Mouse (Mus musculus) heart, adult 8-10 months (tissue): Measurements from ENCODE around the gene Spata17. TPM values are rescaled to one million over a fixed set of nuclear protein-coding genes. Genes with fewer than 3 reads are reported as not detected.

Source experiments
- DNase-seq: peaks from one replicate; pipeline ENCODE4 v3.0.0; 2022; ENCODE audit warnings: low spot score
- total RNA-seq, 4 experiments: library from RNA; stranded (reverse); gene quantifications; 2 replicates each; pipeline ENCODE4 v1.2.4; 2022

Spata17 gene
- total RNA-seq, 4 experiments from 2014 or later = 0.52 to 0.95 (median 0.67) TPM

- no peak for DNase-seq
These were observed 129.2 kb downstream of the Spata17 start for GRCm38 (mm10) chr1:187086027-187086426.

DNA sequence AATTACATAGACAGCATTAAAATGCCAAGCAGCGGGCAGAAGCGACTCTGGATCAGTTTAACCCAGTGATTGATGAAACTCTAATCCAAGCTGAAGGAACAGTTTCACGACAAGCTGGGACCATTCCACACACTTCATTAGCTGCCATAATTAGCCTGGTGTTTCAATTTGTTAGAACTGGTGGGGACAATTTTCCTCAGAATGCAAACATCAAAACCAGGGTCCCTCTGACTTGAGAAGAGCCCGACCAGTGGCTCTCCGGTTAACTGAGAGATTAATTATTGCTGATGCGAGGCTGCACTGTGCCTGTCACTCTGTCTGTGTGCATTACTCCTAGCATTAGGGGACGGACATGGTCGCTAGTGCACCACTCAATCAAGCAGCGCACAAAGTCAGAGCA is 137.9 kb downstream of the Spata17 start:
- no peak for DNase-seq

DNA sequence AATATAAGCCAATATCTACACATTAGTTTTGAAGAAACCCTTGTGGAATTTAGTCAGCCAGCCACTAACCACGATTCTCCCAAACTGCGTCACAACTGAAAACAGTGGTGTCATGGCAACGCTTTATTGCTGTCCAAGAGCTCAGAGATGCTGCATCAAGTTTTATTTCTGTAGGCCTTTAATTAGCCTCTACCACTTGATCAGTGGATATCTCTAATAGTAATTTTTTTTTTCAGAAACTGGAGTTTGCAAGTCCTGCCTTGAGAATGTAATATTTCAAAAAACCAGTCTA is 138.3 kb downstream of the Spata17 start:
- DNase-seq = no peak

GRCm38 (mm10) chr1:187076198-187077042 is 138.8 kb downstream of the Spata17 start:
- DNase-seq = no peak

DNA sequence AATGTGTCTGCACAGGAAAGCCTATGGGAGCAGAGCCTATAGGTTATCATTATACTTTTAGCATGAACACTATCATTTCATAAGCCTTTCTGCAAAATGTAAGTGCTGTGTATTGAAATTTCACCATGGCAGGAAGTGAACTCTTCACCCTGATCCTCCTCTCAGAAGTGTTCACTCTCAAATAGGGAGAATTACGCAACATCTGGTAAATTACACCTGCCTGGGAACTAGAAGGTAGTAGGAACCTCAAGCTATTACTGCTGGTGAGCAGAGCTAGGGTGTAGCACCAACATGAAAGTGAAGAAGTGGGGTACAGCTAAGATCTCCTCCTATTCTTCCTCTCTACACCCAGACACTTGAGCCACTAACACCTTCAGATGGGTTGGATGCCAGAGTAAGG is 155.4 kb downstream of the Spata17 start:
- DNase-seq = no peak

DNA sequence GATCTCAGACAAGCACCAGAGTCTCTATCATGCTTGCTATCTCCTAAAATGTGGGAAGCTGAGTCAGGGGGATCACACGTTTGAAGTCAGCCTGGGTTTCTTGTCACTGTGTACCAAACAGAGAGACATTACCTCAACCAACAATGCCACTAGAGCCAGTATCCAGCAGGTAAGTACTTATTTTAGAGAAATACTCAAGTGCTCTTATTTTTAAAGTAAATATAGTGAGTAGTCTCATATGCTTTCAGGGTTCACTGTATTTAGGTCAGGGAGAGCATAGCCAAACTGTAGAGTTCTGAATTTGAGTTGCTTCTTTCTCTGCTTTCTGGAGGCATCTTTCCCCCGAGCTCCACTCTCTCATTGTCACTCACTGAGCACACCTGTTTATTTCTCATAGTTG is 160.9 kb downstream of the Spata17 start:
- no peak for DNase-seq

DNA sequence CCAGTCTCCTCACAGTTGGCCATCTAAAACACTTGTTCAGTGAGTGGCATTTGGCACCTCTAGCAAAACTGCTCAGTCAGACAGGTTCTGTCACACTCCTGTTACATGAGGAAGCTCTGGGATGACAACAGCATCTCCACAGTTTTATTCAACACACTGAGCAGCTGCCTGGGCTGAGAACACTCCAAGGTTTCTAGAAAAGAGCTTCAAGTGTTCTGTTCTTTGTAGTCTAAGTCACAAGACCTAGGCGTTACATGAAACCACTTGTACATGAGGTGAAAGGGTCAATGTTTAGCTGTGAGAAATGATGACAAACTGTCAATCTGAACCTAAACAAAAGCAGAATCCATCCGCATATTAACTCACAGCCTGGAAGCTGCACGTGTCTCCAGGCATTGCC is 161.4 kb downstream of the Spata17 start:
- DNase-seq = no peak

DNA sequence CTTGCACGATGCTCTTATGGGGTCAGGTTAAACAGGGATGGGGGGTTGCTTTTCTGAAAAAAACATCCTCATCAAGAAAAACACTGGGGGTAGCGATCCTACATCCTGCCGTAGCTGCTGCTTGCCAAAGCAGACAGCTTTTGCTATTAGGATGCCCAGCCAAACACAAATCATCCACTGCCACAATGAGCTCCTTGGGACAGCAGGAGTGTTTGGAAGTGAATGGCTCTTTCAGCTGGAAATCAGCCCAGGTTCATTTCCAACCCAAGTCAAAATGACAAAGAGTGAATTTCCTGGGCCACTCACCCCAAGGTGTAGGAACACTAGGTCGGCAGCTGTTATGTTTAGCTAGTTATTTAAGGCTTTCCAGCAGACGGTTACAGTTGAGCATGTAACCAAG is 162.7 kb downstream of the Spata17 start:
- no peak for DNase-seq

DNA sequence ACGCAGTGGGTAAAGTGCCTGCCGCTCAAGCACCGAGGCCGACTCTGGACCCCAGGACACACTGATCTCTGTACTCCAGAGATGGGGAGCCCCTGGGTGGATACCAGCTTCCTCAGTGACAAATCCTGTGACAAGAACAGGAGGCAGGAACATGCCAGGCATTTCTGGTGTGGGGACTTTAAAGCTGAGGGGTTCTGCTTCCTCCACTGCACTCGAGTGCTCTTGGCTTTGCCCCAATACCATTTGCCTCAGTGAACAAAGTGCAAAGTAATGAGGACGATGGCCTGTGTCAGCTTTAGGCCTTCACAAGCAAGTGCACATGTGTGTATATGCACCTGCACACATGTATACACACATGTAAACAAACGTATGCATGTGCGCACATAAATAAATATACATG is 164.0 kb downstream of the Spata17 start:
- DNase-seq = no peak

GRCm38 (mm10) chr1:187048681-187049288 is 166.5 kb downstream of the Spata17 start:
- DNase-seq = no peak

DNA sequence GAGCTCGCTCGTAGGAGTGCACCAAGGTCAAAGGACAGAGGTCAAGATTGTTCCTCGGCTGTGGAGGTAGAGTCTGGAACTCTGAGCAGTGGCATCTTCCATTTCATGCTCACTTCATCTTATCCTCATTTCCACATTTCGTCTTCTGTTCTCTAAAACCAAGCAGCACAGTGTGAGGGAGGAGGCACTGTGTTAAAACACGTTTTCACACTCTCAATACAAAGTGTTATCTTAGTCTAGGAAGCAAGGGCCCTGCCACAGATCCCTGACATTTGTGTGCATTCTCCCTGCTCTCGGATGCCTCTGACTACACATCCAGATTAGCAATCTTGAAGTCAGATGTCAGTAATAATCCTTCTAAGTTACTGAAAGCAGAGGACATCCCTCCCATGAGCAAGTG is 170.5 kb downstream of the Spata17 start:
- no peak for DNase-seq

GRCm38 (mm10) chr1:187039801-187040200 is 175.5 kb downstream of the Spata17 start:
- no peak for DNase-seq

DNA sequence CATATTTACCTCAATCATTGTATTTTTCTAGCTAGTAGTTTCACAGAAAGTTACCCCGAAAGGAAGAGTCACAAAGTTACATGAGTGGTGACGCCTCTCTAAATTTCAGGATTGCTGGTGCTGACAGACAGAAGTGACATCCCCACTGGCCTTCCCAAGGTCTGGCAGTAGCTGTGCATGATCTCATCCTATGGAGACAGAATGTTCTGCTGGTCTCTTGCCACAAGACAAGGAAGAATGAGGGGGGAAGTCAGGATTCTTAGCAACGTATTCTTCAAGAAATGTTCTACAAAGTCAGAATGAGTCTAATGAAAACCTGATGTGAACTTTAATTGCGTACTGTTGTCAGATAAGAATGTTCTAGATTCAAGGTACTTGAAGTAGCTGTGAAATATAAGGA is 179.5 kb downstream of the Spata17 start:
- DNase-seq = no peak

DNA sequence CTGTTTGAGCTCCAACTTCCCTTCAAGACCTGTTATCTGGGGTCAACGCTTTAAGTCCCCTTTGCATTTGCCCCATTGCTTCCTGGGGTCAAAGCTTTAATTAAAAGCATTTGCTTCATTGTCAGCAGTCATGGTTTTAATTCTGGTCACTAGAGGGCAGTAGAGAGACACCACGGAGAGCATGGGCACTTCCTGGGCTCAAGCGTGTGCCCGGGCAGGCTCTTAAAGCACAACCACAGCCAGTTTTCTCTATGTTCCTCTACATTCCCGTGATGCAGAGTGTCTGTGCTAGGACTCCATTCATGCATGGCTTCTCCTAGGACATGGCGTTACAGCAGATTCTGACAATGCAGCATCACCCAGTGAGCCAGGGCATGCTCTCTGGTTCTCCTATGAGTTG is 183.5 kb downstream of the Spata17 start:
- DNase-seq = peak; percentile 22

GRCm38 (mm10) chr1:187028841-187029240 is 186.4 kb downstream of the Spata17 start:
- DNase-seq = no peak

- no peak for DNase-seq
These were observed 195.3 kb downstream of the Spata17 start for GRCm38 (mm10) chr1:187020011-187020410.

DNA sequence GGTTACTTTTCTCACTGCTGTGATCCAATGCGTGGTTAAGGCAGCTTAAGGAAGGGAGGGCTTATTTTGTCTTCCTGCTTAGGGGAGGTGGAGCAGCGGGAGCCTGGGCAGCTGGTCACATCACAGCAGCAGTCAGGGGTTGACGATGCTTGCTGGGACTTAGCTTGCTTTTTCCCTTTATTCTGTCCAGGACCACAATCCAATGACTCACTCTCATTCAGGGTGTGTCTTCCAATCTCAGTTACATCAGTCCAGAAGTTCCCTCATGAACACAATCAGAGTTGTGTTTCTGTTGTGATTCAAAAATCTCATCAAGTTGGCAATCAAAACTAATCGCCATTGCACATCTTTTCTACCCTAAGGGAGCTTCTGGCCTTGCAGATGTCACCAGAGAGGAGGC is 199.1 kb downstream of the Spata17 start:
- no peak for DNase-seq

GRCm38 (mm10) chr1:187015673-187016072 is 199.6 kb downstream of the Spata17 start:
- DNase-seq = no peak

GRCm38 (mm10) chr1:187014141-187014540 is 201.1 kb downstream of the Spata17 start:
- DNase-seq = no peak

DNA sequence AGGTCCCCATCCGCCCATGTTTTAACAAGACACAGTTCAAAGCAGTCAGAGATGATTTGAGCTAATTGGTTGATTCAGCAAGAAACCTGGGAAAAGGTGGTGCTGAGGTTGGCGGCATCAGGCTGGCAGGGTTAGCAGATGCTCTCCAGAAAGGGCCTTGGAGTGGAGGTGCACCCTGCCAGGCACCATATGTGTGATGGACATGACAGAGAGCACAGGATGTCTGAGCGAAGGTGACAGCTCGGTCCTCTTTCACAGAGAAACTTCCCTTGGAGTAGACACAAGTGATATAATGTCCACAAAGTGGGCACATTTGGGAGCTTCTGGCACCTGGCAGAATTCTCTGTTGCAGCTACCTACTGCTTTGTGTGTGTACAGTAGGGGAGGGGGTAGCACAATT is 203.7 kb downstream of the Spata17 start:
- no peak for DNase-seq

DNA sequence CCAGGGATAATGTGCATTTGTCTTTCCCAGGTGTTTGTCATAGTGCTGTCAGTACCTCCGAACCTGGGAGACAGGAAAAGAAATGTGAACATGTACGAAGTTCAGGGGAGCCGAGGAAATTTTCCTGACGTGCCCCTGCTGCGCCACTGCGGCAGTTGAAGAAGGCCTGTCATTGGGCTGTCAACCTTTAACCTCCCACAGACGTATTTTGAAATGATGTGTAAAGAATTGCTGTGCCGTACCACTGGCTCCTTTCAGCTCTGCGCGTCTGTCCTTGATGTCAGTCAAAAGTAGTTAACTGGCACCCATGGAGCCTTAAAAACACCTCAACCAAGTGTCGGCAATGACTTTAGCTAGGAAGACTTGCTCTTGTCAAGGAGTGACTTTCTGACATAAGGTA is 205.2 kb downstream of the Spata17 start:
- no peak for DNase-seq

DNA sequence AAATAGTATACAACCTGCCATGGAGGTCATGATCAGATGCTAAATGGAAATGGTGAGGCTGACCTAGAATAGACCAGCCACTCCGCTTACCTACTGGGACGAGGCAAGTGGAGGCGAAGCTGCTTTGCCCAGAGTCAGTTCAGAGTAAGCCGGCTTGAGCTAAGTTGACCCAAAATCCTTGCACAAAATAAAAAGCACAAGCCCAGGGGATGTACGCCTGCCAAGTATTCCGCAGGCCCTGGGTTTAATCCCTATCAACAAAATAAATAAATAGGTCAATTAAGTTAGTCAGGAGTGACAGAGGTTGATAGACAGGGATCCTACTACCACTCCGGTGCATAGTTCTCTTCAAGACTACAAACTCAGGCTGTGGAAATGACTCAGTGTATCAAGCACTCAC is 207.0 kb downstream of the Spata17 start:
- DNase-seq = no peak

- DNase-seq = no peak
These were observed 208.9 kb downstream of the Spata17 start for GRCm38 (mm10) chr1:187006227-187006925.
